Mouse (Mus musculus) G1E (cell line): ENCODE measurements around the gene Pts. TPM values are rescaled to one million over a fixed set of nuclear protein-coding genes. Genes with fewer than 3 reads are reported as not detected.

Source experiments
- ATAC-seq: 2 replicates; pipeline ENCODE4 v1.8.0; 2016; ENCODE audit warnings: mild to moderate bottlenecking; ENCODE audit not compliant: insufficient number of reproducible peaks, poor library complexity, low FRiP score, severe bottlenecking; ENCODE audit errors: extremely low read depth
- DNase-seq: peaks from one replicate; pipeline ENCODE4 v3.0.0; 2012; ENCODE audit warnings: low spot score
- H3K27me3 ChIP-seq: 2 replicates; pipeline ENCODE4 v1.6.1; 2012; ENCODE audit warnings: mild to moderate bottlenecking, low read length, inconsistent platforms; ENCODE audit not compliant: insufficient read depth
- H3K36me3 ChIP-seq: replicated peaks from 2 replicates; pipeline ENCODE3; 2012; ENCODE audit warnings: mild to moderate bottlenecking, inconsistent platforms
- H3K4me1 ChIP-seq: 2 replicates; pipeline ENCODE4 v1.6.1; 2012; ENCODE audit warnings: low read depth, low read length, inconsistent platforms, mixed read lengths; ENCODE audit not compliant: insufficient read depth
- H3K4me3 ChIP-seq: 2 replicates; pipeline ENCODE4 v1.5.1; 2012; ENCODE audit warnings: low read depth, mild to moderate bottlenecking, inconsistent platforms, low read length, moderate library complexity, mixed read lengths
- H3K9me3 ChIP-seq: replicated peaks from 2 replicates; pipeline ENCODE4 v1.6.1; 2012; ENCODE audit warnings: inconsistent platforms
- CTCF ChIP-seq: IDR thresholded peaks from 2 replicates; pipeline ENCODE4 v1.5.1; 2012; ENCODE audit warnings: low read depth, low read length, inconsistent platforms, mixed read lengths
- GATA1 ChIP-seq: IDR thresholded peaks from 2 replicates; pipeline ENCODE4 v1.6.1; 2012; ENCODE audit warnings: borderline replicate concordance, low read length, inconsistent platforms, mixed read lengths
- GATA2 ChIP-seq: IDR thresholded peaks from 2 replicates; pipeline ENCODE4 v1.6.1; 2012; ENCODE audit warnings: low read depth, low read length, inconsistent platforms, borderline replicate concordance
- POLR2AphosphoS5 ChIP-seq: IDR thresholded peaks from 2 replicates; pipeline ENCODE4 v1.6.1; 2012; ENCODE audit warnings: low read depth, low read length, inconsistent platforms; ENCODE audit not compliant: insufficient replicate concordance
- TAL1 ChIP-seq: conservative IDR thresholded peaks from 2 replicates; pipeline ENCODE4 v1.6.1; 2012; ENCODE audit warnings: low read depth, low read length, inconsistent platforms, mixed read lengths
- polyA plus RNA-seq: library from polyadenylated mRNA; stranded (reverse); fragments of >175 nt; gene quantifications from 2 replicates; pipeline ENCODE4 v1.2.3, GENCODE M21; 2012
- total RNA-seq, 2 experiments: library from RNA; stranded (forward) in 1 of 2; stranded (reverse) in 1 of 2; fragments of 200-1000 nt in 1 of 2; fragments of >200 nt in 1 of 2; fragmentation: Nextera tagmentation in 1 of 2; gene quantifications; 2 replicates each; pipeline ENCODE4 v1.2.3; 2014 to 2017

Pts gene
- total and polyA plus RNA-seq, 3 experiments: 14.6 to 52.3 (median 48.2) TPM

DNA sequence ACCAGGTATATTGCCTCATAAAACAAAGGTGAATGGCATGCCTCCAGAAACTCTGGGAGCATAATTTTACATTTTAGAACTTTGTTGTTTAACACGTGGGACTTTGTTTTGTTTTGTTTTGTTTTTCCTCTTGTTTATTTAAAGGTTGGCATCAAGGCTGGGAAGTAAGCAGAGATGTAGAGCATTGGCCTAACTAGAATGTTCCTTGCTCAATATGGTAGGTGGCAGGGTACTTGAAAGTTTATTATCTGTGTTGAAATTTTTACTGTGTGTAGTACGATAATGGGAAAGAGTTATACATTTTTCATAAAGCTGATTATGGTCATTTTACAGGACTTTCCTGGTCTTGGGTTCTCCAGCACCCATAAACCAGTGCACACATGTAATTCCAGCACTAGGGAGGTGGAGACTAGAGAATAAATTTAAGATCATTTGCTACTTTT is 33.4 kb upstream of the Pts start:
- H3K27me3 ChIP-seq: peaks cover 12% of the 10 kb centered on the region; the same call in 1 of the 2 replicates
- ATAC-seq: no peak

GRCm38 (mm10) chr9:50561145-50561917 is 32.8 kb upstream of the Pts start, which contains the start of gene Tex12:
Gene Tex12 (minus strand): TSS chr9:50561325.
- no peaks in the 10 kb centered on the region for H3K4me1 ChIP-seq
- no peak for DNase-seq
- no peak for ATAC-seq
- H3K4me3 ChIP-seq: no peak within 1 kb of the TSS
- H3K36me3 ChIP-seq: no peaks in the 10 kb centered on the region
- H3K9me3 ChIP-seq: no peaks in the 10 kb centered on the region
- H3K27me3 ChIP-seq: peaks cover 12% of the 10 kb centered on the region; the same call in 1 of the 2 replicates
- TF ChIP-seq CTCF: no peak

More for the DNA sequence above, 33.4 kb upstream of the Pts start:
- TF ChIP-seq POLR2AphosphoS5 (no peak), CTCF (no peak), GATA2 (no peak), GATA1 (no peak), TAL1 (no peak)
- DNase-seq: no peak
- Histone ChIP-seq H3K4me3 (no peak overlapping the region), H3K4me1 (no peaks in the 10 kb centered on the region), H3K36me3 (no peaks in the 10 kb centered on the region), H3K9me3 (no peaks in the 10 kb centered on the region)

DNA sequence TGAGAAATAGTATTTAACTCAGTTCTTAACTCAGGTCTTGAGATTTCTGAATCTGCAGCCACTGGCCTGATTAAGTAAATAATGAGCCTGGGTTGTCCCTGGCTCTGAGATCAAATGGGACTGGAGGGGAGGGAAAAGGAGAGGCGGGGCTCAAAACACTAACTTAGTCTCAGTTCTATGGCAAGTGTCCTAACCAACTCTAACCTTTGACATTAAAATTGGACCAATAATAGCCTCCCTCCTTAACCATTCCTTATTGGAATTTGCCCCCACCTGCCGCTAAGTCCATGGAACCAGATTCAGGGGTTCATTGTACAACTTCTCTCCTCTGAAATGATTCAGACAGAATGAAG is 26.5 kb upstream of the Pts start, which contains the start of gene Bco2:
Gene Bco2 (minus strand): TSS at position 88 of the 353 bp plus-strand sequence.
- Histone ChIP-seq H3K4me1 (no peaks in the 10 kb centered on the region), H3K36me3 (no peaks in the 10 kb centered on the region), H3K4me3 (no peak within 1 kb of the TSS), H3K27me3 (peaks cover 12% of the 10 kb centered on the region; the same call in 1 of the 2 replicates), H3K9me3 (no peaks in the 10 kb centered on the region)
- no peak for DNase-seq
- TF ChIP-seq GATA2 (no peak), CTCF (no peak), POLR2AphosphoS5 (no peak), TAL1 (no peak), GATA1 (no peak)
- ATAC-seq: no peak

GRCm38 (mm10) chr9:50554241-50555093 is 25.9 kb upstream of the Pts start, which contains the start of gene Il18:
Gene Il18 (plus strand): TSS chr9:50554827.
- DNase-seq (no peak), ATAC-seq (no peak)
- Histone ChIP-seq H3K4me3 (no peak within 1 kb of the TSS), H3K4me1 (no peaks in the 10 kb centered on the region), H3K36me3 (no peaks in the 10 kb centered on the region), H3K9me3 (no peaks in the 10 kb centered on the region), H3K27me3 (peaks cover 12% of the 10 kb centered on the region; the same call in 1 of the 2 replicates)
- TF ChIP-seq POLR2AphosphoS5: no peak

DNA sequence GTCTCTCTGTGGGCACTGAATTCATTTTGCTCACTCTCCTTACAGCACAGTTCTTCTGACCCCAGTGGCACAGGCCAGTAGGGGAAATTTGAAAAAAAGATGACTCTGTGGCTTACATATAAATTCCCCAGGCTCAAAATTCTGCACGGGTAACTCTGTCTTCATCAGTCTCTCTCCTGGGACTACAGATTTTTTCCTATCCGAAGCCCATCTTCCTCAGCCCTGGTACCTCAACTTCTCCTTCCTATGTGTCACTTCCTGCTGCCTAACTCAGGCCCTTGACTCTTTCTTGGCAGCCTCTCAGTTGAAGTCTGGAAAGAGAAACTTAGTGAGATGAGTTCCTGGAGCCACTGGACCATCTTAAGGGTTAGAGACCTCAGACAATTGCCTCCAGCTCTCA is 25.0 kb upstream of the Pts start:
- no peak overlapping the region for H3K4me3 ChIP-seq
- ATAC-seq (no peak), DNase-seq (no peak)
- no peak for TF ChIP-seq GATA2
- no peak for TF ChIP-seq CTCF
- TF ChIP-seq POLR2AphosphoS5: no peak
- TF ChIP-seq GATA1: no peak
- no peak for TF ChIP-seq TAL1
- peaks cover 12% of the 10 kb centered on the region; the same call in 1 of the 2 replicates for H3K27me3 ChIP-seq
- H3K4me1 ChIP-seq: no peaks in the 10 kb centered on the region
- H3K9me3 ChIP-seq: no peaks in the 10 kb centered on the region
- H3K36me3 ChIP-seq: no peaks in the 10 kb centered on the region

DNA sequence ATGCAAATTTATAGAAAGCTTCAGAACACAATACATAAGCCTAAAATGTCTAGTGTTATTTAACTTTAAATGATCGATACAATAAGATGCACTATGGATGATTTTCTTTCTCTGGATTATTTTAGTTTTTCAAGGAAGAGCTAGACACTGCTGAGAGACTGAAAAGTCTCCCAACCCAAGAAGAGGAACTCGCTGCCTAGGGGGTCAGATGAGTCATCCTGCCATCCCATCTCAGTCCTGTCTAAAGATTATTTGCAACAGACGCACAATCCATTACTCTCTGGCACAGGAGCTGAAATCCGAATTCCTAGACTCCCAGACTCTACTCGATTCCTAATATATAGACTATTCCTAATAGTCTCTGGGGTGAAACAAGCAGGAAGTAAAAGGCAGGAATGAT is 23.7 kb upstream of the Pts start:
- Histone ChIP-seq H3K9me3 (no peaks in the 10 kb centered on the region), H3K27me3 (peaks cover 12% of the 10 kb centered on the region; the same call in 1 of the 2 replicates), H3K36me3 (no peaks in the 10 kb centered on the region), H3K4me3 (no peak overlapping the region), H3K4me1 (no peaks in the 10 kb centered on the region)
- DNase-seq (no peak), ATAC-seq (no peak)
- no peak for TF ChIP-seq POLR2AphosphoS5
- no peak for TF ChIP-seq GATA2
- no peak for TF ChIP-seq GATA1
- TF ChIP-seq CTCF: no peak
- TF ChIP-seq TAL1: no peak

- no peak for DNase-seq
- Histone ChIP-seq H3K9me3 (no peaks in the 10 kb centered on the region), H3K36me3 (no peaks in the 10 kb centered on the region), H3K27me3 (peaks cover 8% of the 10 kb centered on the region; the same call in 1 of the 2 replicates), H3K4me3 (no peak overlapping the region), H3K4me1 (no peaks in the 10 kb centered on the region)
- ATAC-seq: no peak
- no peak for TF ChIP-seq TAL1
- no peak for TF ChIP-seq GATA2
- TF ChIP-seq POLR2AphosphoS5: no peak
- TF ChIP-seq GATA1: no peak
- no peak for TF ChIP-seq CTCF
Measured at GRCm38 (mm10) chr9:50548936-50549335, 20.4 kb upstream of the Pts start.
